Mouse (Mus musculus) C2C12 (cell line): ENCODE results near the gene Gm10309. TPM values are rescaled to one million over a fixed set of nuclear protein-coding genes. Genes with fewer than 3 reads are reported as not detected.

ENCODE experiments used
- H3K27me3 ChIP-seq: one replicate; pipeline ENCODE4 v1.6.1; 2011; ENCODE audit not compliant: control insufficient read depth, insufficient read depth, insufficient read length
- H3K36me3 ChIP-seq: one replicate; pipeline ENCODE4 v1.6.1; 2011; ENCODE audit not compliant: control insufficient read depth, insufficient read depth
- H3K4me3 ChIP-seq: one replicate; pipeline ENCODE4 v1.5.1; 2011; ENCODE audit warnings: mild to moderate bottlenecking, control low read depth; ENCODE audit not compliant: poor library complexity, insufficient read depth, severe bottlenecking
- H3K79me2 ChIP-seq: one replicate; pipeline ENCODE4 v1.6.1; 2011; ENCODE audit not compliant: control insufficient read depth, insufficient read depth
- H3K79me3 ChIP-seq: one replicate; pipeline ENCODE4 v1.6.1; 2011; ENCODE audit warnings: low read depth, control low read depth
- H3ac ChIP-seq: one replicate; pipeline ENCODE3; 2011; ENCODE audit warnings: low read depth; ENCODE audit not compliant: control insufficient read depth, insufficient read length
- CEBPB ChIP-seq: IDR thresholded peaks from one replicate; pipeline ENCODE4 v1.6.1; 2011; ENCODE audit warnings: low read depth, mild to moderate bottlenecking, control low read depth, moderate library complexity
- CTCF ChIP-seq: IDR thresholded peaks from one replicate; pipeline ENCODE4 v1.5.1; 2011; ENCODE audit not compliant: control insufficient read depth, insufficient read depth, insufficient read length
- FOSL1 ChIP-seq: IDR thresholded peaks from one replicate; pipeline ENCODE4 v1.8.0; 2011; ENCODE audit warnings: mild to moderate bottlenecking, low read length; ENCODE audit not compliant: poor library complexity, insufficient read depth, severe bottlenecking
- MAX ChIP-seq: IDR thresholded peaks from one replicate; pipeline ENCODE4 v1.6.1; 2011; ENCODE audit warnings: mild to moderate bottlenecking, control low read depth
- MYOD1 ChIP-seq: IDR thresholded peaks from one replicate; pipeline ENCODE4 v1.6.1; 2011; ENCODE audit warnings: low read depth; ENCODE audit not compliant: control insufficient read depth, insufficient read length
- MYOG ChIP-seq: IDR thresholded peaks from one replicate; pipeline ENCODE4 v1.6.1; 2011; ENCODE audit not compliant: control insufficient read depth, insufficient read length; ENCODE audit errors: extremely low read depth
- USF1 ChIP-seq: IDR thresholded peaks from one replicate; pipeline ENCODE4 v1.6.1; 2011; ENCODE audit warnings: low read depth, mild to moderate bottlenecking, control low read depth, moderate library complexity
- polyA plus RNA-seq: library from polyadenylated mRNA; unstranded; fragments of >200 nt; fragmentation: generic; extraction: Trizol; gene quantifications from one replicate; pipeline ENCODE4 v1.2.1, GENCODE M21; 2012; ENCODE audit warnings: missing spikeins

The Gm10309 gene
- polyA plus RNA-seq, 1 experiment: 0.01 TPM

DNA sequence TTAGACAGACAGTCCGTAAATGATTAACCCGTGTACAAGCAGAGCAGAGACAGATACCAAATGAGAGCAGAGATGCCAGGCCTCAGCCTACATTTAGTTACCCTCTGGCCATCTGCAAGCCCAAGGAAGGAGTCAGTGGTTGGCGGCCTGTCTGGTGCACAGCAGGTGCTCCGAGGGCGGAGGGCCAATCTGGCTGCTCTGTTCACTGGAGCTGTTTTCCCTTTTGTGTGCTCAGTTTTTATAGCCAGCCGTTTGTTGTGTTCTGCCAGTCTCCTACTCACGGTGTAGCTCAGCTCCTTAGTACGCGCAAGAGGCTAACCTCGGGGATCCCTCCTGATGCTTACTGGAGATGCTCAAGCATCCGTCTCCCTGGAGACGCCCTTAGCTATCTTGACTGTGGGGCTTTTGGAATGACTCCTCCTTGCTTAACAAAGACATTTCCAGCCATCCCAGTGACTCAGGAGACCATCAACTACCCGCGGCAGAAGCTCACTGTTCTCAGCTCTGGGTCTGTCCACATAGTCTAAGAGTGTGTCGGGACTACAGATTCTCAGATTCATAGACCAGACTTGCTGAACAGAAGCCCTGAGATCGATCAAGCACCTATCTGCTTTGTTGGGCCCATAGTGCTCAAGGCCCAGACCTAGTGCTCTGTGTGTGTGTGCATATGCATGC lies 40.2 kb downstream of the Gm10309 start:
- H3K36me3 ChIP-seq: no peaks in the 10 kb centered on the region
- no peaks in the 10 kb centered on the region for H3K79me2 ChIP-seq
- no peak overlapping the region for H3K4me3 ChIP-seq
- no peaks in the 10 kb centered on the region for H3K27me3 ChIP-seq
- TF ChIP-seq CEBPB: no peak
- TF ChIP-seq USF1: no peak
- TF ChIP-seq MYOD1: no peak
- TF ChIP-seq MYOG: no peak
- no peak for TF ChIP-seq CTCF
- TF ChIP-seq FOSL1: no peak
- TF ChIP-seq MAX: no peak
- H3K79me3 ChIP-seq: no peaks in the 10 kb centered on the region
- H3ac ChIP-seq: no peak overlapping the region

GRCm38 (mm10) chr17:86464197-86464596 lies 40.8 kb downstream of the Gm10309 start:
- TF ChIP-seq MYOG (no peak), FOSL1 (no peak), MAX (no peak), CTCF (no peak), MYOD1 (no peak), CEBPB (no peak), USF1 (no peak)
- Histone ChIP-seq H3K36me3 (no peaks in the 10 kb centered on the region), H3K27me3 (no peaks in the 10 kb centered on the region), H3K4me3 (no peak overlapping the region), H3ac (no peak overlapping the region), H3K79me2 (no peaks in the 10 kb centered on the region), H3K79me3 (no peaks in the 10 kb centered on the region)

- TF ChIP-seq FOSL1: no peak
- TF ChIP-seq MAX: no peak
- no peak for TF ChIP-seq USF1
- TF ChIP-seq CTCF: no peak
Observed at GRCm38 (mm10) chr17:86463369-86463768, 41.7 kb downstream of the Gm10309 start.

GRCm38 (mm10) chr17:86460645-86461430 lies 44.2 kb downstream of the Gm10309 start:
- no peak for TF ChIP-seq MAX
- no peak for TF ChIP-seq MYOD1
- TF ChIP-seq CEBPB: no peak
- no peak for TF ChIP-seq USF1
- TF ChIP-seq MYOG: no peak
- no peak for TF ChIP-seq CTCF
- TF ChIP-seq FOSL1: no peak

More at GRCm38 (mm10) chr17:86463369-86463768, 41.7 kb downstream of the Gm10309 start:
- Histone ChIP-seq H3K4me3 (no peak overlapping the region), H3K27me3 (no peaks in the 10 kb centered on the region), H3K36me3 (no peaks in the 10 kb centered on the region), H3K79me3 (no peaks in the 10 kb centered on the region), H3K79me2 (no peaks in the 10 kb centered on the region), H3ac (no peak overlapping the region)

DNA sequence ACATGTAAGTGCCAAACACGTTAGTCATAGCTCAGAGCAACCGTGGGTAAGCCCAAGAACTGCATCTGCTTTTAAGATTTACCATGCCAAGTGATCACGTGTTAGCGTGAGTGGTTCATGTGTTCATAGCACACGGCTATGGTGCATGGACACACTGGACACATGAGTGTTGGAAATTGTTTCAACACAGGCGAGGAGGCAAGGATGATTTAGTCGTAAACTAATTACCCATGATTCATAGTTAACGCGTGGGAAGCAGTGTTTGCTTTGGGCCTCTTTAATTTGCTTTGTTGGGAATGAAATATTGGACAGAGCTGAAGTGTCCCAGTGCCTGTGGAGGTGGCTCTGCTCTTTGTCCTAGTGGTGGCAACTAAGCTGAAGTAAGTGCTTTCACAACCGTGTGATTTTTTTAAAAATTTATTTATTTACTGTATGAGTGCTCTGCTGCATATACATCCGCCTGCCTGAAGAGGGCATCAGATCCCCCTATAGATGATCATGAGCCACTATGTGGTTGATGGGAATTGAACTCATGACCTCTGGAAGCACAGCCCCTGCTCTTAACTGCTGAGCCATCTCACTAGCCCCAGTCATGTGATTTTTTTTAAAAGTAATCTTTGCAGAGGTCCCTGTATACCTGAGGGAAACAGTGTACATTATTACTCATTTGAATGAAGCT lies 46.6 kb downstream of the Gm10309 start:
- H3K36me3 ChIP-seq: no peaks in the 10 kb centered on the region
- no peaks in the 10 kb centered on the region for H3K79me2 ChIP-seq
- H3K4me3 ChIP-seq: no peak overlapping the region
- H3K79me3 ChIP-seq: no peaks in the 10 kb centered on the region
- no peak for TF ChIP-seq FOSL1
- no peak for TF ChIP-seq CTCF
- TF ChIP-seq MYOG: no peak
- no peaks in the 10 kb centered on the region for H3K27me3 ChIP-seq
- no peak overlapping the region for H3ac ChIP-seq

More at GRCm38 (mm10) chr17:86460645-86461430, 44.2 kb downstream of the Gm10309 start:
- Histone ChIP-seq H3K27me3 (no peaks in the 10 kb centered on the region), H3K4me3 (no peak overlapping the region), H3K79me2 (no peaks in the 10 kb centered on the region), H3K36me3 (no peaks in the 10 kb centered on the region), H3ac (no peak overlapping the region), H3K79me3 (no peaks in the 10 kb centered on the region)
